Mouse (Mus musculus) T-helper 1 cell (primary cell): ENCODE measurements around the gene Asb4.

Experiments
- in situ Hi-C: fragments of 300-600 bp; cut with MboI, MseI; formaldehyde crosslinking; loops from one replicate; pipeline ENCODE4 v1.15.1; 2025; ENCODE audit warnings: high pct_unique_total_duplicates

Asb4 gene

DNA sequence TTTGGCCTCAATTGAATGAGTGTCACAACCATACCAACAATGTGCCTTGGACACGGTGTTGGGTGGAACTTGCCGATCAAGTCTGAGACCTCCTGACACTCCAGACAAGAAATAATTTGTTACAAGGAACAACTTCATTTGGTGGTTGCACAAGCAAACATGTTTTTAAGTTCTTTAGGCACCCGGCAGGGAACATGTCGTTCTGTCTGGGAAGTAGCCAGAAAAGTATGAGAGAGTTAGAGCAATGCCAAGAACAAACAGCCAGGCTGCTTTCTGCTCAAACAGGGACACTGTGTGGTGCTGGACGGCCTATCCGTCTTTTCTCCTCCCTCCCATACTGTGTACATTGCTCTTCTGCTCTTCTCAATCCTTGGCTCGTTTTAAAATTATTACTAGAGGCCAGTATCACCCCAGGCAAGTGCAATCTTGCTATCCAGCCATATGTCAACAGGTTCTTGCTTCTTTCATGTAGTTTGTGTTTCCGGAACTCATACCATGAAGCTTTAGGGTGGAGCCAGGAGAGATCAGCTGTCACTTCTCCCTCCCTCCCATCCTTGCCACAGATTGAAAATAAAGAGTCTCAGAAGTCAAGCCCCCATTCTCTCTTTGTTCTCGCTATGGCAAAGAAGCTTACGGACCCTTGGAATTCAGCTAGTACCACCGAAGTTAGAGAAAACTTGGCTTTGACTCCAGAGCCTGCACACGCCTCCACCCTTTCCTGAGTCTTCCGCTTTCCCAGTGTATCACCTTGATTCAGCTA, 60.1 kb downstream of the Asb4 start:
- in situ Hi-C loops, result no loop called here

DNA sequence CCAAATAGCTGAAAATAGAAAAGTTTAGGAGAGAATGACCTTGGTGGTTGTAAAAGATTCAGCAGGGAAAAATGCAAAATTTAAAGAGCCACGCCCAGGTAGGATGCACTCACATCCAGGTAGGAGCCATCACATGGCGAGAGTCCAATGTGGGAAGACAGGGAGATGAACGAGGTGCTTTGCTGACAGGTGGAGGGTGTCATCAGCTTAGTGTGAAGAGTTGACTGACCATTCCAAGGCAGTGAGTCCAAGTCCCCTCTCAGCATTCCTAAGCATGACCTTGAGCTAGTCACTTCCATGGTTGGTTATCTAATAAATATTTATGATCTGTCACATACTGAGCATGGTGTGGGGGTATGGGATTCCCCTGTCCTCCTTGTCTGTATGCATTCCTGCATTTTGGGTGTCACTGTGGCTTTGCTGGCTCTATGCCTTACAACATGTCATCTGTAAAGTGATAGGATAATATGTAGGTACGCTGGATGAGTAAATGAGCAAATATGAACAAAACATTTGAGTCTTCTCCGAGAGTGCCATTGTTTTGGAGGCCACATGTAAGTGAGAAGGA, 61.2 kb downstream of the Asb4 start:
- in situ Hi-C loops, result no loop called here

- in situ Hi-C loops, result no loop called here
Observed at GRCm38 (mm10) chr6:5447013-5447412, 63.8 kb downstream of the Asb4 start.

GRCm38 (mm10) chr6:5447546-5447945, 64.4 kb downstream of the Asb4 start:
- in situ Hi-C loops, result no loop called here

DNA sequence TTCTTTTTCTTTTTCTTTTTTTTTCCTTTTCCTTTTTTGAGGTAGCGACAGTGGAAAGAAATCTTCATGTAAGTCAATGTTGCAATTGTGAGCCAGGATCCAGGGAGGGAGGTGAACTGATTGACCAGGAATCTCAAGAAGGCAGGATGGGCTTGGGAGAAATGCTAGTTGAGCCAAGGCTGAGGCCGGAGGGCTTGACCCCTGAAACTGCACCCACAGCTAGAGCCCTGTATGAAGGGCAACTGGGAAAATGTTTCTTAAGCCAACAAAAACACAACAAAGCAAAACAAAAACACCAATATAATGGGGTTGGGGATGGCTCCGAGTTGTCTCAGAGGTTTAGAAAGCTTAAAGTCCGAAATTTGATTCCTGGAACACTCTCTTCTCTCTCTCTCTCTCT, 65.2 kb downstream of the Asb4 start:
- in situ Hi-C loops, result no loop called here

GRCm38 (mm10) chr6:5449878-5450277, 66.7 kb downstream of the Asb4 start:
- in situ Hi-C loops, result no loop called here

- in situ Hi-C loops, result no loop called here
Observed at GRCm38 (mm10) chr6:5455836-5456235, 72.7 kb downstream of the Asb4 start.

- in situ Hi-C loops, result no loop called here
Observed at GRCm38 (mm10) chr6:5470480-5471318, 87.5 kb downstream of the Asb4 start.

GRCm38 (mm10) chr6:5472692-5473091, 89.5 kb downstream of the Asb4 start:
- in situ Hi-C loops, result no loop called here

- in situ Hi-C loops, result no loop called here
Observed at GRCm38 (mm10) chr6:5474021-5474420, 90.8 kb downstream of the Asb4 start.

GRCm38 (mm10) chr6:5481066-5481465, 97.9 kb downstream of the Asb4 start:
- in situ Hi-C loops, result no loop called here

DNA sequence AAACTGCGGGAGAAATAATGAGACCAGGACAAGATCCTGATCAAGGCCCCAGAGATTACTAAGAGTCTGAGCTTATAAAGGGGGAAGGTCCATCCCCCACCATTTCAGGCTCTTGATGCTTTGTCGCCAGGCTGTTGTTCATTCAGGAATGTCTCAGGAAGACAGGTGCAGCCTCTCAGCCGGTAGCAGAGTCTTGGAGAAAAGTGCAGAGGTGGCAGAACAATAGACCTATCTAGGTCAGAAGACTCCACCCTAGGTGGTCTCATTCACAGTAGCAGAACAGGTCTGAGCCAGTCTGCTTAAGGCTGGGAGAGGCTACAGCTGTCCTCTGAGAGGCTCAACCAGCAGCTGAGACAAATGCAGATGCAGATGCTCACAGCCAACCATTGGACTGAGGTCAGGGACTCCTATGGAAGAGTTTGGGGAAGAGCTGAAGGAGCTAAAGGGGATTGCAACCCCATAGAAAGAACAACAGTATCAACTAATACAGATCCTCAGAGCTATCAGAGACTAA, 99.1 kb downstream of the Asb4 start:
- in situ Hi-C loops, result no loop called here
